Mouse (Mus musculus) embryonic facial prominence, embryonic 10.5 days (tissue): ENCODE data around the gene Ucn. TPM values are rescaled to one million over a fixed set of nuclear protein-coding genes. Genes with fewer than 3 reads are reported as not detected.

ENCODE experiments used
- DNase-seq: peaks from one replicate; pipeline ENCODE4 v3.0.0-alpha.2; 2017; ENCODE audit warnings: low spot score
- H3K27ac ChIP-seq: fragments of 300-500 bp; sonication (generic); replicated peaks from 2 replicates; pipeline ENCODE4 v1.5.1; 2016; ENCODE audit warnings: mild to moderate bottlenecking
- H3K27me3 ChIP-seq: fragments of 300-500 bp; sonication (generic); replicated peaks from 2 replicates; pipeline ENCODE4 v1.6.1; 2016; ENCODE audit warnings: low read depth, mild to moderate bottlenecking; ENCODE audit not compliant: poor library complexity, severe bottlenecking
- H3K36me3 ChIP-seq: fragments of 300-500 bp; sonication (generic); replicated peaks from 2 replicates; pipeline ENCODE4 v1.6.1; 2016; ENCODE audit warnings: mild to moderate bottlenecking, moderate library complexity
- H3K4me1 ChIP-seq: fragments of 300-500 bp; sonication (generic); 2 replicates; pipeline ENCODE4 v1.6.1; 2016
- H3K4me3 ChIP-seq: fragments of 300-500 bp; sonication (generic); 2 replicates; pipeline ENCODE4 v1.5.1; 2016; ENCODE audit warnings: mild to moderate bottlenecking, moderate library complexity
- H3K9me3 ChIP-seq: fragments of 300-500 bp; sonication (generic); 2 replicates; pipeline ENCODE4 v1.6.1; 2016; ENCODE audit warnings: mild to moderate bottlenecking
- WGBS: fragments of 180-500 bp; shearing (Covaris S2); methylation state at CpG from one replicate; pipeline ENCODE4 v1.1.7; 2016; 5-methylcytosine and 5-hydroxymethylcytosine counted together
- polyA plus RNA-seq: library from polyadenylated mRNA; unstranded; fragments of >200 nt; fragmentation: Nextera tagmentation; extraction: Ambion mirVana; gene quantifications from 2 replicates; pipeline ENCODE4 v1.2.1, GENCODE M21; 2016

The Ucn gene
- not detected in 2 replicates for polyA plus RNA-seq

DNA sequence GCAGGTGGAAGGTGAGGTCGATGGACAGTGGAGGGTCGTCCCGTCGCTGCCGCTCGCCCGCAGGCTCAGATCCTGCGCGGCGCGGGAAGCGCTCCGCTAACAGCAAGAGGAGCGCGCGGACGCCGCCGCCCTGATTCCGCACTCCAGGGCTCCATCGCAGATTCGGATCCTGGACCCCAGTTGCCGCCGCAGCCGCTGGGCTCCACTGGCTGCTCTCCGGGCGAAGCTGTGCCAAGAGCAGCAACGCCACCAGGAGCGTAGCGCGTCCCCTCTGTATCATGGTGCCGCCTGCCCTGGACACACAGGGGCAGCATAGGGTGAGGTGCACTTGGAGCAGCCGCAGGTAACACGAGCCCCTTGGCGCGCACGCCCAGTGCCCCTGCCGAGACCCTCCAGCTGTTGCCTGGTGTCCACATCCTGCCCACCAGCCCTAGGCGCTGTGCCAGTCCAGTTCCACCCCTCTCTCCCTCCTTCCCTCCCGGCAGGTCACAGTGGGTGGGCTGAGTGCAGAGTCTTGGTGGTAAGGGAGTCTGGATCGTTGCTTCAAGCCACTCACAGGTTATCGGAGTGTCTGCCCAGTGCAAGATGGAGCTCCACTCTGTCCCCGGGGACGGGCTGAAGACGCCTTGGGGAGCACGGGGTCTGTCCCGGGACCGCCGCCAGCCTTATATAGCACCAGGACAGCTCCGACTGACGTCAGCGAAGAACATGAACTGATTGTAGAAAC is at the start of gene Ucn:
Gene Ucn (minus strand): TSS at position 589 of the 727 bp plus-strand sequence.
- peaks cover 72% of the 10 kb centered on the region for H3K27me3 ChIP-seq
- no peaks in the 10 kb centered on the region for H3K9me3 ChIP-seq
- H3K4me3 ChIP-seq, result peak within 1 kb of the TSS; percentile 47
- 1% methylated on average over 52 of the region's 52 CpGs for WGBS
- peaks cover 12% of the 10 kb centered on the region for H3K36me3 ChIP-seq
- H3K4me1 ChIP-seq, result peaks cover 26% of the 10 kb centered on the region
- DNase-seq, result peak; percentile 44
- no peak within 1 kb of the TSS for H3K27ac ChIP-seq

DNA sequence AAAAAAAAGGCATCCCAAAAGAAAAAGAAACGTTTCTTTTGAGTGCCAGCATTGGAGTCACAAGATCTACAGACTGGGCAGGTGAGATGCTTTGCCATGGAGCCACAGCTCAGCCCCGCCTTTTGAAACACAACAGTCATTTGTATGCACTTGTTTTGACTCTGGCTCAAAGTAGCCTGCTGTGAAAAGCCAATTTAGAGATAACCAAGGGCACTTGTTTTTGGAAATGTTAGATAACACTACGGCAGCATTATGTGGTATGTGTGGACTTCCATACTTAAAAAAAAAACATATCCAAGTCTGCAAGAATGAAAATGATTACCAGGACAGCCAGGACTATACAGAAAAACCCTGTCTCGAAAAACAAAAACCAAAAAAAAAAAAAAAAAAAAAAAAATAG is 45.0 kb upstream of the Ucn start:
- Histone ChIP-seq H3K4me3 (no peak overlapping the region), H3K27me3 (no peaks in the 10 kb centered on the region), H3K9me3 (no peaks in the 10 kb centered on the region), H3K4me1 (peaks cover 10% of the 10 kb centered on the region; the same call in 1 of the 2 replicates), H3K36me3 (peaks cover 25% of the 10 kb centered on the region), H3K27ac (no peak overlapping the region)
- 67% methylated on average over 4 of the region's 4 CpGs for WGBS
- no peak for DNase-seq

DNA sequence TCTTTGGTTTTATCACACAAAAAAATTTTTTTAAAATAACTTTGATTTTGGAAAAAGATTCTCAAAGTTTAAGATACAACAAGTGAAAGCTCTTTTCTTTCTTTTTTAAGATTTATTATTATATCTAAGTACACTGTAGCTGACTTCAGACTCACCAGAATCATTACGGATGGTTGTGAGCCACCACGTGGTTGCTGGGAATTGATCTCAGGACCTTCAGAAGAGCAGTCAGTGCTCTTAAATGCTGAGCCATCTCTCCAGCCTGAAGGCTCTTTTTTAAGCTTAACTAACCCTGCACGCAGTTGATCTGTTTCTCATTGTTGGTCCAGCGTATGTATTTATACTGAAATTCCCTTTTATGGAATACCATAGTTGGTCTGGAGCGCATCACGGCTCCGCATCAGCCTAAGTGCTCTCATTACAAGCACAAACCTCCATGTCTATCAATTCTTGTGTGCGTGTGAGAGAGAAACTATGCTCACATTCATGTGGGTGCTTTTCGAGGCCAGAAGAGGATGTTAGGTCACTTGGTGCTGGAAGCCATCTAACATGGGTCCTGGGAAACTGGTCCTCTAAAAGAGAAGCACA is 42.6 kb upstream of the Ucn start:
- Histone ChIP-seq H3K27ac (no peak overlapping the region), H3K27me3 (no peaks in the 10 kb centered on the region), H3K9me3 (no peaks in the 10 kb centered on the region), H3K4me3 (peak overlapping the region; percentile 71; the same call in 1 of the 2 replicates), H3K36me3 (peaks cover 14% of the 10 kb centered on the region), H3K4me1 (peaks cover 12% of the 10 kb centered on the region; the same call in 1 of the 2 replicates)
- WGBS, result 92% methylated on average over 9 of the region's 9 CpGs
- no peak for DNase-seq

DNA sequence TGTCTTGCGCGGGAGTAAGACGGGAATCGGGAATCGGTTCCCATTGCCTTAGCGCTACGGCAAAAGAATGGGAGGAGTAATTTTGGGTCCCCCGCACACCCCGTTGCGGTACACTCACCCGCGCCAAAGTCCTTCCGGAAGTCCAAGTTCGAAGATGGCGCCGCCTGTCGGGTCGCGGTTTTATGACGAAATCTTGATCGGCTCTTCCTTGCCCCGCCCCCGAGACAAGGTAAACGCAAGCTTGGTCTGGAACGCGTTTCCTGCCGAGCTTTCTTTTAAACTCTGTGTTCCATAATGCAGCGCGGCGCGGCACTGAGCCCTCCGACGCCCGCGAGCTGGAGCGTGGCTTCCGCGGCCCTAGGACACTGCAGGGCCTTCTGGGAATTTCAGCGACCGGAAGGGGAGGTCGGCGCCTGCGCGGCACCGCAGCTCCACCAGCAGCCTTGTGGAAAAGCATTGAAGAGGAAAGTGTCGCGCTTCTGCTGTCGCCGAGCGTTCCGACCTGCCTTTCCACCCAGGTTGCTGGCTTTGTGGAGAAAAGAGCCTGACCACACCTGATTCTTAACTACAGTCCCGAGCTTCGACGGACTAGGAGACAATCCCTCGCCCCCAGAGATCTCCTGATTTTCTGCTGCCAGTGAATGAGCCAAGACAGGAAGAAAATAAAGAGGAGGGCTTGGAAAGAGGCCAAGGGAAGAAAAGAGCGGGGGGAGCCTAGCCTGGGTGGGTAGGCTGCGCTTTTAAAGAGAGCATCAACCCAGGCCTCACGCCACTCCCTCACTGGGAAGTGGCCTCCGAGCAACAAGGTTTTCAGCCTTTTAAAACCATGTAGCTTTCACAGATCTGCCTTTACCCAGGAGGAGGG is 41.4 kb upstream of the Ucn start, which contains the start of the genes Gm29609 and Gtf3c2:
Gene Gm29609 (minus strand): TSS at position 146 of the 865 bp plus-strand sequence.
Gene Gtf3c2 (minus strand): TSS at position 379 of the 865 bp plus-strand sequence.
- DNase-seq, result peak; percentile 94
- H3K36me3 ChIP-seq, result peaks cover 17% of the 10 kb centered on the region
- WGBS, result under 1% methylated on average over 59 of the region's 59 CpGs
- peak within 1 kb of the TSS; percentile 94 for H3K27ac ChIP-seq
- peaks cover 12% of the 10 kb centered on the region; the same call in 1 of the 2 replicates for H3K4me1 ChIP-seq
- no peaks in the 10 kb centered on the region for H3K27me3 ChIP-seq
- H3K4me3 ChIP-seq, result peak within 1 kb of the TSS; percentile 71
- H3K9me3 ChIP-seq, result no peaks in the 10 kb centered on the region

DNA sequence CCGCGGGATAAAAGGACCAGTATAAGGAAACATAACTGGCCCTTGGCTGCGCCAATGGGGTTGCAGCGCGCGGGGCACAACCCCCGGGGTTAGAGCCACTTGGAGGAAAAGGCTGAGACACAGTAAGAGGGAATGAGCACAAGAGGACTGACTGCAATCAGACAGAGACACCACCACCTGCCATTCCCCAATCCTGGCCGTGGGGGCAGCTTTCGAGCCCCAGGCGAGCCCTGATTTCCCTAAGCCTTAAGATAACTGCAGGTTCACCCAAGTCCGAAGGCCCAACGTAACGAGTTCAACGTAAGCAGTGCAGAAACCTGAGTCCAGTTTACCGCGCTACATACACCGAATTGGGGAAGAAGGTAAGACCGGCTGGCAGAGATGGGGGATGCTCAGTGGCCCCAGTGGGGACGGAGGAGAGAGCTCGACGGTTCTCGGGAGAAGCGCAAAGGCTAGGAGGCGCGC is 40.7 kb upstream of the Ucn start:
- DNase-seq, result peak; percentile 59
- H3K36me3 ChIP-seq, result peaks cover 24% of the 10 kb centered on the region
- under 1% methylated on average over 25 of the region's 25 CpGs for WGBS
- H3K27me3 ChIP-seq, result no peaks in the 10 kb centered on the region
- H3K4me1 ChIP-seq, result peaks cover 12% of the 10 kb centered on the region; the same call in 1 of the 2 replicates
- H3K4me3 ChIP-seq, result peak overlapping the region; percentile 71
- H3K27ac ChIP-seq, result peak overlapping the region; percentile 94
- no peaks in the 10 kb centered on the region for H3K9me3 ChIP-seq

DNA sequence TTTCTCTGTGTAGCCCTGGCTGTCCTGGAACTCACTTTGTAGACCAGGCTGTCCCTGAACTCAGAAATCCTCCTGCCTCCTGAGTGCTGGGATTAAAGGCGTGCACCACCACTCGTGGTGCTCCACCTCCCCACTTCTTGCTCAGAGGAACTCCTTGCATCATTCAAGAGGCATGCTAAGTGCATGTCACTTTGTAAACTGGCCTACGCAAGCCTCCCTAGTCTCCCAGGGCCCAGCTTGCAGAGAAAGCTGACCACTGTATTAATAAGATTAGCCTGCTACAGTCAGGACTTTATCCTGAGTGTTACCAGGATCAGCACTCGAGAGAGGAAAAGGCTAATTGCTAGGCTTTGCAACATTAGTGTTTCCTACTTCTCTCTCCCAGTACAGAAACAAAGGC is 30.0 kb upstream of the Ucn start:
- no peak for DNase-seq
- WGBS, result 90% methylated on average over 4 of the region's 4 CpGs
- Histone ChIP-seq H3K36me3 (peaks cover 99% of the 10 kb centered on the region), H3K27me3 (no peaks in the 10 kb centered on the region), H3K4me1 (no peaks in the 10 kb centered on the region), H3K9me3 (no peaks in the 10 kb centered on the region), H3K27ac (no peak overlapping the region), H3K4me3 (no peak overlapping the region)

DNA sequence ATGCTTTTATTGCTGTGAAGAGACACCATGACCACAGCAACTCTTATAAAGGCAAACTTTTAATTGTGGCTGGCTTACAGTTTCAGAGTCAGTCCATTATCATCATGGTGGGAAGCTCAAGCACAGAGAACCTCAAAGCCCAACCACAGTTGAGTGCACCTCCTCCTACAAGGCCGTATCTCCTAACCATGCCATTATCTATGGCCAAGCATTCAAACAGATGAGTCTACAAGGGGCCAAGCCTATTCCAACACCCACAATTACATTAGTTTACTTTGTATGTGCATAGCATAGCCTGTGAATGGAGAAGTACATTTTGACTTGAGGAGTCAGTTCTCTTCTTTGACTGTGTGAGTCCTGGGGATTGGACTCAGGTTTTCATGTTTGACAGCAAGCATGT is 26.2 kb upstream of the Ucn start:
- Histone ChIP-seq H3K27ac (no peak overlapping the region), H3K4me1 (no peaks in the 10 kb centered on the region), H3K9me3 (no peaks in the 10 kb centered on the region), H3K36me3 (peaks cover 100% of the 10 kb centered on the region), H3K27me3 (no peaks in the 10 kb centered on the region), H3K4me3 (no peak overlapping the region)
- 94% methylated on average over 1 of the region's 1 CpGs for WGBS
- no peak for DNase-seq

DNA sequence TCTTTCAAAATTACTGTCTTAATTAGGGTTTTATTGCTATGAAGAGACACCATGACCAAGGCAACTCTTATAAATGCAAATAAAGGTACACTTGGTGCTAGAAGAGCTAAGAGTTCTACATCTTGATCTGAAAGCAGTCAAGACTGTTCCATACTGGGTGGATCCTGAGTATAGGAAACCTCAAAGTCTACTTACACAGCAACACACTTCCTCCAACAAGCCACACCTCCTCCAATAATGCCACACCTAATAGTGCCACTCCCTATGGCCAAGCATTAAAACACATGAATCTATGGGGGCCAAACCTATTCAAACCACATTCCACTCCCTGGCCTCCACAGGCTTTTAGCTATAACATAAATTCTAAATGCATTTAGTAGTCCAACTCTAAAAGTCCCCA is 23.8 kb upstream of the Ucn start:
- Histone ChIP-seq H3K4me3 (no peak overlapping the region), H3K9me3 (no peaks in the 10 kb centered on the region), H3K4me1 (no peaks in the 10 kb centered on the region), H3K36me3 (peaks cover 100% of the 10 kb centered on the region), H3K27ac (no peak overlapping the region), H3K27me3 (no peaks in the 10 kb centered on the region)
- no peak for DNase-seq

DNA sequence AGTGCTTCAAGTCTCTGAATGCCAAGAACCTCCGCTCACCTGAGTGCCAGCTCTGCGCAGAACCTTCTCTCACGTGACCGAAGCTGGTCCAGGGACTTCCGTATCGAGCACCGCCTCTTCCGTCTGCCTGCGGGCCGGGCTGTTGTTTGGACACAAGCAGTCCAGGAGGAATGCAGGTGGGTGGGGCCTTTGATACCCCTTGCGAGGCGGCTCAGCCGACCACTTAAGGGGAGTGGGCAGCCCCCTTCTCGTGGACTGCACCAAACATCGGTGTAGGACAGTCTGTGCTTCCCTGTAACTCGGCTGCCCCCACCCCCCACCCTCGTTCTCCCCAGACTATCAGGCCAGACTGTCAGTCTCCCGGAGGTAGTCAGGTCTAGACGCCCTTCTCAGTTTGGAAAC is 15.5 kb upstream of the Ucn start, which contains the start of gene Mpv17:
Gene Mpv17 (minus strand): TSS at position 100 of the 402 bp plus-strand sequence.
- Histone ChIP-seq H3K27ac (peak within 1 kb of the TSS; percentile 84), H3K4me3 (peak within 1 kb of the TSS; percentile 67), H3K36me3 (peaks cover 63% of the 10 kb centered on the region), H3K4me1 (peaks cover 10% of the 10 kb centered on the region), H3K27me3 (no peaks in the 10 kb centered on the region), H3K9me3 (no peaks in the 10 kb centered on the region)
- WGBS, result under 1% methylated on average over 19 of the region's 19 CpGs
- peak; percentile 89 for DNase-seq

DNA sequence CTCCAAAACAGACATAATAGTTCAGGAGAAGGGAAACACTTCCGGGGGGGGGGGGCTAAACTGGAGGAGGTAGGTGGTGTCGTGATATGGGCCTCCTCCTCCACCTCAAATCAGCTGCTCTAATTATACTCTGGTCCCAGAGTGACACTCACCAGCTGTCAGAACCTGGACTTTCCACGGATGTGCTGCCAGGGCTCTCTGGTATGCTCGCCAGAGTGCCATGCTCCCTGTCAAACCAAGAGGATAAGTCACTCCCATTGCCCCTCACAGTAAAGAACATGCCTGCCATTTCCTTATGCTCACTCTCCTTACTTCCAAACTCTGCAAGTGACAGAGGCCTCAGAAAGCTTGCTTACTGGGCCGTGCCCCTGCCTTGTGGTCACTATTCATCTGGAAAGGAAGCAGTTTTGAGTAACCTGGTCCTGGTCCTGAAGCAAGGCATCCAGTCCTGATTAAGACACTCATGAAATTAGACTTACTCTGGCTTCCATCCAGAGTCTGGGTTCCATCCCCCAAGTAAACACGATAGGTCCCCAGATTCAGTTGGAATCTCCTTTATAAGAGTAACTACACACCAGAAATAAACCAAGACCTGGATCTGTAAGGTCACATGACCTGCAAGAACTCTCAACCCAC is 15.0 kb upstream of the Ucn start:
- 42% methylated on average over 6 of the region's 6 CpGs for WGBS
- Histone ChIP-seq H3K27me3 (no peaks in the 10 kb centered on the region), H3K4me1 (peaks cover 10% of the 10 kb centered on the region), H3K27ac (peak overlapping the region; percentile 84), H3K4me3 (peak overlapping the region; percentile 67), H3K36me3 (peaks cover 60% of the 10 kb centered on the region), H3K9me3 (no peaks in the 10 kb centered on the region)
- DNase-seq, result no peak

DNA sequence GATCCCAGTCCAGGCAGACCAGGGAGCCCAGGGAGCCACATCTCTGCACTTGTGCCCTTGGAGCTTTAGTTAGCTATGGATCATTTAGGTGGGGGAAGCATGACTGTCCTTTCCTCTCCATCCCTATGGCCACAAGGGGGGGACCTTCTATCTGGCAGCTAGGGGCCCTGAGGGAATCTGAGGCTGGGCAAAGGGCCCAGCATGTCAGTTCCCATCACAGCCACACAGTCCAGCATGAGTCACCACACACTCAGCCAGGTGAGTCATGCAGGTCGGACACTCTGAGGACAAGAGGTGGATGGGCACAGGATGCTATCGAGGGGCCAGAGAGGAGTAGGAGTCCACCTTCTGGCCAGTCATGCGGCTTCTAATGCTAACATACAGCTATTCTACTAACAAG is 13.1 kb upstream of the Ucn start:
- no peak for DNase-seq
- Histone ChIP-seq H3K27me3 (no peaks in the 10 kb centered on the region), H3K9me3 (no peaks in the 10 kb centered on the region), H3K27ac (no peak overlapping the region), H3K36me3 (peaks cover 55% of the 10 kb centered on the region), H3K4me3 (no peak overlapping the region), H3K4me1 (peaks cover 10% of the 10 kb centered on the region)
- 90% methylated on average over 3 of the region's 3 CpGs for WGBS

DNA sequence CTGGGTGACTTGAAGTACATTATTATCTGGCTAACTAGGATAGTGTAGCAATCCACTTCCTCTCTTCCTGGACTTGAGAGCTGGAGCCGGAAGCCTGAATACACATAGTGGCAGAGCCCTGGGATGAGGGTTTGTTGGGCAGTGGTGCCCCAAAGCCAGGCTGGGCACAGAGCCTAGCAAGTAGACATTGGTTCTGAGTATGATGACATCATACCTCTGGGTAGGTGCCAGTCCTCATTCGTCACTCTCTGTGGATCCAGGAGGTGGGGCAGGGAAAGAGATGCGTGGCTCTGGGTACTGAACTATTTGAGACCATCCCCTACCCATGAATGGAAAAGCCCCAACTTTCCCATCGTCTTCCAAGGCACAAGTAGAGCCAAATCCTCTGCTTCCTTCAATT is 11.2 kb upstream of the Ucn start:
- peaks cover 10% of the 10 kb centered on the region for H3K4me1 ChIP-seq
- DNase-seq, result no peak
- no peak overlapping the region for H3K4me3 ChIP-seq
- H3K27me3 ChIP-seq, result no peaks in the 10 kb centered on the region
- no peaks in the 10 kb centered on the region for H3K9me3 ChIP-seq
- 90% methylated on average over 4 of the region's 4 CpGs for WGBS
- peaks cover 55% of the 10 kb centered on the region for H3K36me3 ChIP-seq
- no peak overlapping the region for H3K27ac ChIP-seq
